ENCODE assay signal across 8 mouse cellular contexts in genomic region chr11:119215038-119215904, GRCm38 (mm10). TPM values are rescaled to one million over a fixed set of nuclear protein-coding genes. Genes with fewer than 3 reads are reported as not detected.
DNase-seq lines count a peak whose midpoint lies in the region; ATAC-seq lines count a peak whose summit lies in the region.

No protein-coding gene starts in this region.

- ATAC-seq in forebrain, embryonic 16.5 days: peak; percentile 45; the same call in 1 of the 2 replicates
- peak; percentile 61 for ATAC-seq in hindbrain, embryonic 12.5 days (ENCODE audit: low FRiP score)
- peak; percentile 45 for ATAC-seq in limb, embryonic 13.5 days (ENCODE audit: low FRiP score, low read depth)
- peak; percentile 68; the same call in 1 of the 2 replicates for ATAC-seq in midbrain, embryonic 11.5 days (ENCODE audit: low FRiP score)

- peak overlapping the region; percentile 39 for H3K4me2 ChIP-seq in forebrain, embryonic 16.5 days (ENCODE audit: low read length)
- H3K4me2 ChIP-seq in hindbrain, embryonic 12.5 days (replicated peaks): peak overlapping the region; percentile 41
- H3K4me2 ChIP-seq in limb, embryonic 13.5 days (replicated peaks): peak overlapping the region; percentile 54
- peak overlapping the region; percentile 36 for H3K4me2 ChIP-seq in midbrain, embryonic 11.5 days

- peak overlapping the region; percentile 44 for H3K9ac ChIP-seq in forebrain, embryonic 16.5 days (replicated peaks; ENCODE audit: low read depth, low read length)
- H3K9ac ChIP-seq in hindbrain, embryonic 12.5 days: peak overlapping the region; percentile 49; the same call in 1 of the 2 replicates
- 0 out of 2 replicates have a peak overlapping the region, but pooled peaks have one; percentile 36 for H3K9ac ChIP-seq in limb, embryonic 13.5 days
- H3K9ac ChIP-seq in midbrain, embryonic 11.5 days (ENCODE audit: low read length): peak overlapping the region; percentile 43

- H3K36me3 ChIP-seq in forebrain, embryonic 16.5 days (ENCODE audit: control insufficient read depth, insufficient read depth): no peaks in the 10 kb centered on the region
- 0 out of 2 replicates have a peak, but pooled peaks cover 5% of the 10 kb centered on the region for H3K36me3 ChIP-seq in hindbrain, embryonic 12.5 days
- H3K36me3 ChIP-seq in limb, embryonic 13.5 days: peaks cover 7% of the 10 kb centered on the region; the same call in 1 of the 2 replicates
- 0 out of 2 replicates have a peak, but pooled peaks cover 2% of the 10 kb centered on the region for H3K36me3 ChIP-seq in midbrain, embryonic 11.5 days (ENCODE audit: control insufficient read depth, insufficient read depth, low read length)

- peak overlapping the region; percentile 73 for H3K27ac ChIP-seq in forebrain, embryonic 16.5 days (ENCODE audit: low read length)
- peak overlapping the region; percentile 84 for H3K27ac ChIP-seq in hindbrain, embryonic 12.5 days
- H3K27ac ChIP-seq in limb, embryonic 13.5 days: peak overlapping the region; percentile 52; the same call in 1 of the 2 replicates
- peak overlapping the region; percentile 74 for H3K27ac ChIP-seq in midbrain, embryonic 11.5 days (ENCODE audit: low read depth, low read length)

- peaks cover 63% of the 10 kb centered on the region for H3K4me1 ChIP-seq in forebrain, embryonic 16.5 days (replicated peaks; ENCODE audit: control insufficient read depth, insufficient read depth, low read length)
- H3K4me1 ChIP-seq in hindbrain, embryonic 12.5 days: peaks cover 63% of the 10 kb centered on the region
- H3K4me1 ChIP-seq in limb, embryonic 13.5 days: peaks cover 72% of the 10 kb centered on the region
- H3K4me1 ChIP-seq in midbrain, embryonic 11.5 days (ENCODE audit: control insufficient read depth, insufficient read depth, low read length): peaks cover 36% of the 10 kb centered on the region

- WGBS in forebrain, embryonic 16.5 days: 13% methylated on average over 18 of the region's 18 CpGs
- WGBS in hindbrain, embryonic 12.5 days: 12% methylated on average over 18 of the region's 18 CpGs
- 11% methylated on average over 18 of the region's 18 CpGs for WGBS in limb, embryonic 13.5 days
- 9% methylated on average over 18 of the region's 18 CpGs for WGBS in midbrain, embryonic 11.5 days

- no peak overlapping the region for H3K4me3 ChIP-seq in forebrain, embryonic 16.5 days (replicated peaks; ENCODE audit: low read length)
- H3K4me3 ChIP-seq in hindbrain, embryonic 12.5 days: 0 out of 2 replicates have a peak overlapping the region, but pooled peaks have one; percentile 4
- H3K4me3 ChIP-seq in limb, embryonic 13.5 days: peak overlapping the region; percentile 20; the same call in 1 of the 2 replicates
- no peak overlapping the region for H3K4me3 ChIP-seq in midbrain, embryonic 11.5 days (ENCODE audit: low read depth, low read length)

- no peaks in the 10 kb centered on the region for H3K27me3 ChIP-seq in forebrain, embryonic 16.5 days (replicated peaks; ENCODE audit: control insufficient read depth, insufficient read depth, low read length)
- no peaks in the 10 kb centered on the region for H3K27me3 ChIP-seq in hindbrain, embryonic 12.5 days
- H3K27me3 ChIP-seq in limb, embryonic 13.5 days: no peaks in the 10 kb centered on the region
- H3K27me3 ChIP-seq in midbrain, embryonic 11.5 days (ENCODE audit: control insufficient read depth, insufficient read depth, low read length): no peaks in the 10 kb centered on the region

- no peaks in the 10 kb centered on the region for H3K9me3 ChIP-seq in forebrain, embryonic 16.5 days (ENCODE audit: control insufficient read depth, low read length)
- H3K9me3 ChIP-seq in hindbrain, embryonic 12.5 days (replicated peaks): no peaks in the 10 kb centered on the region
- H3K9me3 ChIP-seq in limb, embryonic 13.5 days: no peaks in the 10 kb centered on the region
- no peaks in the 10 kb centered on the region for H3K9me3 ChIP-seq in midbrain, embryonic 11.5 days (ENCODE audit: control insufficient read depth, low read length)

- DNase-seq in layer of hippocampus, adult 11-12 months (ENCODE audit: low spot score): peak; percentile 65
- DNase-seq in layer of hippocampus, postnatal 36 days: no peak
- peak; percentile 60 to 70 for DNase-seq in cerebellum, adult 18-20 months
- peak; percentile 93 for DNase-seq in midbrain, embryonic 11.5 days (ENCODE audit: low spot score, missing footprints)
- no peak for DNase-seq in B cell, adult 2 months

RNA-seq across cellular contexts. Expression of gene Tbc1d16, which starts 13.0 kb away (rescaled TPM):
- total RNA-seq in layer of hippocampus, postnatal 36 days (2021): 10 to 100 TPM; 47.9 to 50.9 TPM
- 52.3 and 54.6 TPM in 2 replicates for polyA plus RNA-seq in forebrain, embryonic 16.5 days (2015; fragmentation: Nextera tagmentation; extraction: Ambion mirVana)
- polyA plus RNA-seq in hindbrain, embryonic 12.5 days (2016; fragmentation: Nextera tagmentation; extraction: Ambion mirVana): 34.7 and 36.7 TPM in 2 replicates
- 25.1 and 27.2 TPM in 2 replicates for polyA plus RNA-seq in limb, embryonic 13.5 days (2015; fragmentation: Nextera tagmentation; extraction: Ambion mirVana)
- 13.3 and 15.2 TPM in 2 replicates for polyA plus RNA-seq in midbrain, embryonic 11.5 days (2014; fragmentation: Nextera tagmentation; extraction: Ambion mirVana)

RNA-seq across cellular contexts. Expression of gene Ccdc40, which starts 13.1 kb away (rescaled TPM):
- 1 to 10 TPM; 1.6 to 2.3 TPM for total RNA-seq in layer of hippocampus, postnatal 36 days (2021)
- 11.5 and 14.1 TPM in 2 replicates for polyA plus RNA-seq in forebrain, embryonic 16.5 days (2015; fragmentation: Nextera tagmentation; extraction: Ambion mirVana)
- polyA plus RNA-seq in hindbrain, embryonic 12.5 days (2016; fragmentation: Nextera tagmentation; extraction: Ambion mirVana): 19.1 and 20.5 TPM in 2 replicates
- 4.8 and 6.8 TPM in 2 replicates for polyA plus RNA-seq in limb, embryonic 13.5 days (2015; fragmentation: Nextera tagmentation; extraction: Ambion mirVana)
- polyA plus RNA-seq in midbrain, embryonic 11.5 days (2014; fragmentation: Nextera tagmentation; extraction: Ambion mirVana): 18.6 and 18.9 TPM in 2 replicates

RNA-seq across cellular contexts. Expression of gene Gaa, which starts 52.4 kb away (rescaled TPM):
- total RNA-seq in layer of hippocampus, postnatal 36 days (2021): 100 to 1,000 TPM; 294 to 299 TPM
- polyA plus RNA-seq in forebrain, embryonic 16.5 days (2015; fragmentation: Nextera tagmentation; extraction: Ambion mirVana): 59.8 and 69.7 TPM in 2 replicates
- polyA plus RNA-seq in hindbrain, embryonic 12.5 days (2016; fragmentation: Nextera tagmentation; extraction: Ambion mirVana): 49.3 and 52.4 TPM in 2 replicates
- polyA plus RNA-seq in limb, embryonic 13.5 days (2015; fragmentation: Nextera tagmentation; extraction: Ambion mirVana): 67.1 and 69.9 TPM in 2 replicates
- 15.5 and 19.0 TPM in 2 replicates for polyA plus RNA-seq in midbrain, embryonic 11.5 days (2014; fragmentation: Nextera tagmentation; extraction: Ambion mirVana)

Comparison
In these comparisons a context has a peak if more than half of its experiments do, and no peak if none do; other contexts are left out.
1. DNase-seq: peak in layer of hippocampus, adult 11-12 months (single experiment), cerebellum, adult 18-20 months (2 of 2) and midbrain, embryonic 11.5 days (single experiment); none in layer of hippocampus, postnatal 36 days (0 of 2) and B cell, adult 2 months (0 of 2).
2. H3K4me3 ChIP-seq: peak in hindbrain, embryonic 12.5 days (single experiment) and limb, embryonic 13.5 days (single experiment); none in forebrain, embryonic 16.5 days (single experiment) and midbrain, embryonic 11.5 days (single experiment).
3. Peak in every context shown above with its lines, with median percentiles within 50 percentile points of each other: ATAC-seq, H3K27ac ChIP-seq, H3K4me2 ChIP-seq and H3K9ac ChIP-seq.